Mouse (Mus musculus) cerebellum, postnatal 25 days (tissue): ENCODE results near the gene Vps4a.

Experiments used
- DNase-seq, 2 experiments: peaks; one replicate each; pipeline ENCODE4 v3.0.0; 2021; ENCODE audit warnings: mixed read lengths in 2 of 2

The Vps4a gene

DNA sequence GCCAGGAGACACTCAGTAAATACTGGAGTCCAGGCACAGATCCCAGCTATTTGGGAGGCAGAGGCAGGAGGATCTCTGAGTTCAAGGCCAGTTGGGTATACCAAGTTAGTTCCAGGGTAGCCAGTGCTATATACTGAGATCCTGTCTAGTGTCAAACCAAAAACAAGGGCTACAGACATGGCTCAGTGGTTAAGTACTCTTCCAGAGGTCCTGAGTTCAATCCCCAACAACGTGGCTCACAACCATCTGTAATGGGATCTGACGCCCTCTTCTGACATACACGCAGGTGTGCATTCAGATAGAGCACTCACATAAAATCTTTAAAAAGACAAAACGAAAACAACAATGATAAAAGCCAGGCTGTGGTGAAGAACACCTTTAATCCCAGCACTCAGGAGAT, 18.5 kb downstream of the Vps4a start:
- no peak for DNase-seq

- DNase-seq: no peak
These were observed 21.0 kb downstream of the Vps4a start for GRCm38 (mm10) chr8:107052046-107052445.

DNA sequence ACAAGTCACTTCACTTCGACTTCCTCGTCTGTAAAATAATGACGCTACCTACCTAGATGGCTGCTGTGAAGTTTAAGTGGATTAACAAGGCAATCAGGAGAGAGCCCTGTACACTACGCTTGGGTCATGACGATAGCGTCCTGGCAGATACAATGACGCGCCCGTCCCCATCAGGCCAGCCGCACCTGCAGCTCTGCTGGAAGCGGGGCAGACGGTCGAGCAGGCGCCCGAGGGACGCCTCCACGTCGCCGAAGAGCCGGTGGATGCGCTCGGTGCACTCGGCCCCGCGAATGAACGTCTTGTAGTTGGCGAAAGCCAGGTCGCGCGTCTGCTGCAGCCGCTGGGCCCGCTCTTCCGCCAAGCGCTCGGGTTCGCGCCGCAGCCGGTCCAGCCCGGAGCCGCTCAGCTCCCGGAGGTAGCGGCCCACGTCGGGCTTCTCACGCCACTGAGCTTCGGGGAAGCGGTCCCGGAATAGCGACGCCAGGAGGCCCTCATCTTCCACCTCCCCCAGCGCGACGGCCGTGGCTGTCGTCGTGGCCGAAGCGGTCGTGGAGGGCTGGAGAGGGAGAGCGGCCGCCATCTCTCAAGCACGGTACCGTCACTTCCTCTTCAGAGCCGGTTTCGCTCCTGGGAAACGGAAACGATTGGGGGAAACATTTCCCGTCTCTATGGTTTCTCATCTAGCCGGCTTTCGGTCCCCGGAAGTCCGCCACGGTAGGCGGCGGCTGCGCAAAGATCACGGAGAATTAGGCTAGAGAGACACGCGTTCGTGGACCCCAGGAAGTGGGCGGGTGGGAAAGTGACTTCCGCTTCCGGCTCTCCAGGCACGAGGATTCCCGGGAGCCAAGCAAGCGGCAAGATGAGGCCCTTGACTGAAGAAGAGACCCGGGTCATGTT, 25.3 kb downstream of the Vps4a start, which contains the start of the genes Cog8 and Nip7:
Gene Cog8, minus strand, starts transcription at position 614 of the 897 bp plus-strand sequence.
Gene Nip7, plus strand, starts transcription at position 802 of the 897 bp plus-strand sequence.
- peak; percentile 96 for DNase-seq

DNA sequence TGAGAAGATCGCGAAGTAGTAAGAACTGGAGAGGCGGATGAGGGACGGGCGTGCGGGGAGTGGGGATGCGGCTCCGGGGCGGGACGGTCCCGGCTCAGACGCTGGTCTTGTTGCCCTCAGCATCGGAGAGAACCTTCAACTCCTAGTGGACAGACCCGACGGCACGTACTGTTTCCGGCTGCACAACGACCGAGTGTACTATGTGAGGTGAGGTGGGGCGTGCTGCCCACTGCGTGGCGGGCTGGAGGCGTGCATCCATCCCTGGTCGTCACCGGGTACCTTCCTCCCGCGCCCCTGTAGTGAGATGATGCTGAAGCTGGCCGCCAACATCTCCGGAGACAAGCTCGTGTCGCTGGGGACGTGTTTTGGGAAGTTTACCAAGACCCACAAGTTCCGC, 25.9 kb downstream of the Vps4a start:
- DNase-seq: no peak

DNA sequence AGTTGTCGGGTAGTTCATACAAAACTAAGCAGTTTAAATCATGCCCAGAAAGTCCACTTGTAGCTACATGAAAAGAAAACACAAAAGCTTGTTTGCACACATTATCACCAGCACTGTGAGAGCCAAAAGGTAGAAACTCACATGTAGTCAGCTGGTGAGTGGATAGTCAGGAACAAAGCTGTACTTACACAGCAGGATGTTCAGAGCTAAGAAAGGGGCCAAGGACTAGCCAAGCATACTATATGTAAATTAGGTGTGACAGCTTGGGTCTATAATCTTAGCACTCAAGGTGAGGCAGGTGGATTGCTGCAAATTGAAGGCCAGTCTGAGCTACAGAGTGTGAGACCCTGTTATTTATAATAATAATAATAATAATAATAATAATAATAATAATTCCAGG, 31.6 kb downstream of the Vps4a start:
- DNase-seq: no peak

DNA sequence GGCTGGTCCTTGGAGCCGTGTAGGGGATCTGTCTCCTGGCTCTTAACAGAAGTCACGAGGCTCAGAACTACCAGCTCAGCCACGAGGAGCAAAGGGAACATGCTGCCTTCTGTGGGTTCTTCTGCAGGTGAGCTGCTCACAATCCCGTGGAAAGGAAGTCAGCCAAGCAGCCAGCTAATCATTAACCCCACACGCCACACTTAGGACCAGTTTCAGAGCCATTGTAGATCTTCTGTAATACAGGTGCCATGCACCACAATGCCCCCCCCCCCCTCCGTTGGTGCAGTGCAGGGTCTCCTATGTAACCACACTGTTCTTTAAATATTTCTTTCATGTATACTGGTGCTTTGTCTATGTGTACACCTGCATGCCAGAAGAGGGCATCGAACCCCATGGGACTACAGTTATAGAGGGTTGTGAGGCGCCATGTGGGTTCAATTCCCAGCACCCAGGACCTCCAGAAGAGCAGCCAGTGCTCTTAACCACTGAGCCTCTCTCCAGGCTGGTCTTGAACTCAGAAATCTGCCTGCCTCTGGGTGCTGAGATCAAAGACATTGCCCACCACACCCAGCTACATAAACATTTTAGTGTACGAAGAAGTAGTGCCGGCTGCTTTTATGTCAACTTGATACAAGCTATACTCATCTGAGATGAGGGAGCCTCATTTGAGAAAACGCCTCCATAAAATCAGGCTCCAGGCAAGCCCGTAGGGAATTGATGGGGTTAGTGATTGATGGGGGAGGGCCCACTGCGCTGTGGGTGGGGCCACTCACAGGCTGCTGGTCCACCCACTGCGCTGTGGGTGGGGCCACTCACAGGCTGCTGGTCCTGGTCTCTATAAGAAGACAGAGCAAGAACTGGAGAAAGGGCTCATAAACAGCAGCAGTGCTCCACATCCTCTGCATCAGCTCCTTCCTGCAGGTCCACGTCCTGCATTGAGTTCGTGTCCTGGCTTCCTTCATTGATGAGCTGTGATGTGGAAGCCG, 34.8 kb downstream of the Vps4a start, which contains the start of gene Tmed6:
Gene Tmed6, minus strand, starts transcription at position 134 of the 986 bp plus-strand sequence.
- DNase-seq: no peak

DNA sequence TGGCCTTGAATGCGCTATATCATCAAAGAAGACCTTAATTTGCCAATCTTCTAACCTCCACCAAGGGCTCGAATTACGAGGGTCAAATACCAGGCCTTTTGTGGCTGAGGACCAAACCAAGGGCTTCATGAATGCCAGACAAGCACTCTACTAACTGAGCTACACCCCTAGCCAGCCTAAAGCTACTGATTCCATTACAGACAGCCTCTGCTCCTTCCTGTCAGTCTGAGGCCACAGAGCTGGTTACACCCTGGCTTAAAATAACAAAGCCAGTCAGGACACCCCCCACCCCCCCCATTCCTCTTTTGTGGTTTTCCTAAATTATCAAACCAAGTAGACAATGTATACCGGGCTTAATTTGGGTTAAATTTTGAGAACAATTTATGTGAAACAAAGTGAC, 42.7 kb downstream of the Vps4a start:
- DNase-seq: no peak

DNA sequence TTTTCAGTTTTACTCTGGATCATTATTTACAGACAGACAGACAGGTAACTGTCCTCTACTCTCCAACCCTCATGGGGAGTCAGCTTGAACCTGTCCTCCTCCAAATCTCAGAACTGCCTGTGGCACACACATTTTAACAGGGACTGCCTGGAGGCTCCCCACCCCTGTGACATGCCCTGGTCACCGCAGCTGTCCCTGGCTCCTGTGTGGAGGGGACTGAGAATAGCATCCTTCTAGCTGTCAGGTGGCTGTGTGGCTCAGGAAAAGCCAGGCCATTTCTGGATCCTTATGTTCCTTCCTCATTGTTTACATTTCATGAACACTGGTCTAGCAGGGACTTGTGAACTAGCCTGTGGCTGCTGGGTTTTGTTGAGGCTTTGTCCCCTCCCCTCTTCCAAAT, 43.1 kb downstream of the Vps4a start:
- DNase-seq: no peak

DNA sequence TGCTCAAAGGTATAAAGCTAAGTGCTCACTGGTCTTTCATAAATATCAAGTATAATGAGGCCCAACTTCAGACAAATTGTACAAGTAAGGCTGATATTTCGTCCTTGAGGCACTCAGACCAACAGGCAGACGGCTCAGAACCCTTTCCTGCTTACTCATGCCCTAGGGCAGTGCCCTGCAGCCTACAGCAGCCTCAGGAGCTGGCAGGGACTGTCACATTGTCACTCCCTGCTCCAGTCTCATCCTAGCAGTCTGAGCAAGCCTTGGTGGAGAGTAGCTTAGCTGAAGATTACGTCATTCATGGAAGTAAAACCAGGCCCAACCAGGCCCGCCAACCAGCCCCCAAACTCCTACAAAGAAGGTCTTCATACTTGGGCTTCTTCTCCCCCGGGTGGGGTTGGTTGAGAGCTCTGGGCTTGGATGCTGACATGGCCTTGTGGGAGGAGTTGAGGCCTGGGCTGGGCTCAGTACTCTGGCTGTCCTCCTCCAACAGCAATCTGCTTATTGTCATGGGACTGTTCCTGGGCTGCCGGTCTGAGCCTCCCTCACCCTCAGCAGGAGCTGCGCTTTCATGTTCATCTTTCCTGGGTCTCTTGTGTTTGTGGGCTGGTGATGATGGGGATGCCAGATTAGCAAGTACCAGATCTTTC, 45.3 kb downstream of the Vps4a start:
- no peak for DNase-seq

GRCm38 (mm10) chr8:107085358-107085757, 54.3 kb downstream of the Vps4a start:
- DNase-seq: peak in 1 of 2 experiments; percentile 23

- DNase-seq: no peak
These were observed 55.0 kb downstream of the Vps4a start for GRCm38 (mm10) chr8:107086018-107086417.

GRCm38 (mm10) chr8:107088526-107089063, 57.6 kb downstream of the Vps4a start:
- DNase-seq: no peak

GRCm38 (mm10) chr8:107090531-107090930, 59.5 kb downstream of the Vps4a start:
- DNase-seq: no peak
